Mouse (Mus musculus): ENCODE data around the gene Olfr456. TPM values are rescaled to one million over a fixed set of nuclear protein-coding genes. Genes with fewer than 3 reads are reported as not detected.
"Not testable (repeated sequence)": the region's sequence is repeated elsewhere in the genome, so short reads cannot be mapped to it uniquely, and the experiment has no call there.

Gene Olfr456
- polyA plus RNA-seq (2014; fragmentation: Nextera tagmentation; extraction: Ambion mirVana), result not detected in 2 replicates

DNA sequence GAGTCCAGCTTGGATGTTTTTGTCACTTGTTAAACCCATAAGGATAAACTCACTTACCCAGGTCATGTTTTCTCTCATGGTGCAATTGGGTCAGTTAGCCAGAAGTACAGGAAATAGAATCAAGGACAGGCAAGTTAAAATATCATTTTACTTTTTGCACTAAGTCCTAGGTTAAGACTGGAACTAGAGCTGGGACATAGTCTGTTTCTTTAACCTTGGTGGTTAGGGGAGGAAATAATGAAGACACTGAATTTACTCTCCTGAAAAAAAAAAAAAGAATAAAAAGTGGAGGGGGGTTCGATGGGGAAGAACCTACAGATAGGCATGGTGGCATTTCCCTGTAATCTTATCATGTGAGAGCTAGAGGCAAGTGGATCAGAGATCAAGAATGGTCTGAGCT is at the start of gene Olfr456:
TSS of gene Olfr456 (minus strand) at position 101 of the 400 bp plus-strand sequence.
- H3K36me3 ChIP-seq (ENCODE audit: control insufficient read depth, insufficient read depth, low read length), result no peaks in the 10 kb centered on the region
- no peak within 1 kb of the TSS for H3K27ac ChIP-seq (ENCODE audit: low read depth)
- WGBS, result 89% methylated on average over 1 of the region's 1 CpGs
- H3K4me2 ChIP-seq (ENCODE audit: low read length), result no peak within 1 kb of the TSS
- DNase-seq (ENCODE audit: low spot score), result no peak
- H3K9me3 ChIP-seq (ENCODE audit: control insufficient read depth, low read length), result no peaks in the 10 kb centered on the region
- no peak within 1 kb of the TSS for H3K9ac ChIP-seq (ENCODE audit: low read length)
- H3K27me3 ChIP-seq (replicated peaks; ENCODE audit: control insufficient read depth, insufficient read depth, low read length), result no peaks in the 10 kb centered on the region
- ATAC-seq (replicated peaks; ENCODE audit: low FRiP score, low TSS enrichment, low read depth), result no peak
- H3K4me1 ChIP-seq (replicated peaks; ENCODE audit: control insufficient read depth, insufficient read depth, low read length), result no peaks in the 10 kb centered on the region
- no peak within 1 kb of the TSS for H3K4me3 ChIP-seq (ENCODE audit: low read depth, low read length)

- Histone ChIP-seq H3K4me2 (ENCODE audit: low read length) (no peak overlapping the region), H3K27me3 (replicated peaks; ENCODE audit: control insufficient read depth, insufficient read depth, low read length) (no peaks in the 10 kb centered on the region), H3K4me3 (ENCODE audit: low read depth, low read length) (no peak overlapping the region), H3K9ac (ENCODE audit: low read length) (no peak overlapping the region), H3K27ac (ENCODE audit: low read depth) (no peak overlapping the region), H3K9me3 (ENCODE audit: control insufficient read depth, low read length) (no peaks in the 10 kb centered on the region), H3K36me3 (ENCODE audit: control insufficient read depth, insufficient read depth, low read length) (no peaks in the 10 kb centered on the region), H3K4me1 (replicated peaks; ENCODE audit: control insufficient read depth, insufficient read depth, low read length) (no peaks in the 10 kb centered on the region)
- 68% methylated on average over 1 of the region's 1 CpGs for WGBS
- DNase-seq (ENCODE audit: low spot score), result no peak
- ATAC-seq (replicated peaks; ENCODE audit: low FRiP score, low TSS enrichment, low read depth), result no peak
Observed at GRCm38 (mm10) chr6:42513461-42513860, 26.4 kb upstream of the Olfr456 start.

DNA sequence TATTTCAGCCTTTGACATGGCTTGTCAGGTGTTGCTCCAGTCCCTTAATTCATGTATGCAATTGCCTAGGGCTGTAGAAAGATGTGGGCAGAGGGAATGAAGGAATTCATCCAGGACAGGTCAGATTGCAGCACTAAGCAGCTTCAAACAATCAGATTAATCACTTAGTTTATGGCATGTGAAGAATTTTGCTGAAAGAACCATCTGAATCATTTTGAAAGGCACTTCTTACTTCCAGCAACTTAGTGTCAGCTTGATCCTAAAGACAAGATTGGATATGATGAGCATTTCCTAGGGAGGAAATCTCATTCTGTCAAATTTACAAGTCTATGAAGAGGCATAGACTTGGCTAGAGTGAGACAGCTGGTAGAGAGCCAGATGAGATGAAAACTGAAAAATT is 22.3 kb upstream of the Olfr456 start:
- H3K4me3 ChIP-seq (ENCODE audit: low read depth, low read length), result no peak overlapping the region
- ATAC-seq (replicated peaks; ENCODE audit: low FRiP score, low TSS enrichment, low read depth) (no peak), DNase-seq (ENCODE audit: low spot score) (no peak)
- no peak overlapping the region for H3K27ac ChIP-seq (ENCODE audit: low read depth)
- no peak overlapping the region for H3K9ac ChIP-seq (ENCODE audit: low read length)
- H3K4me1 ChIP-seq (replicated peaks; ENCODE audit: control insufficient read depth, insufficient read depth, low read length), result no peaks in the 10 kb centered on the region
- H3K9me3 ChIP-seq (ENCODE audit: control insufficient read depth, low read length), result no peaks in the 10 kb centered on the region
- no peaks in the 10 kb centered on the region for H3K36me3 ChIP-seq (ENCODE audit: control insufficient read depth, insufficient read depth, low read length)
- H3K4me2 ChIP-seq (ENCODE audit: low read length), result no peak overlapping the region
- H3K27me3 ChIP-seq (replicated peaks; ENCODE audit: control insufficient read depth, insufficient read depth, low read length), result no peaks in the 10 kb centered on the region

- WGBS, result 67% methylated on average over 2 of the region's 2 CpGs
- no peak for ATAC-seq (replicated peaks; ENCODE audit: low FRiP score, low TSS enrichment, low read depth)
Observed at GRCm38 (mm10) chr6:42503478-42503877, 16.5 kb upstream of the Olfr456 start.

DNA sequence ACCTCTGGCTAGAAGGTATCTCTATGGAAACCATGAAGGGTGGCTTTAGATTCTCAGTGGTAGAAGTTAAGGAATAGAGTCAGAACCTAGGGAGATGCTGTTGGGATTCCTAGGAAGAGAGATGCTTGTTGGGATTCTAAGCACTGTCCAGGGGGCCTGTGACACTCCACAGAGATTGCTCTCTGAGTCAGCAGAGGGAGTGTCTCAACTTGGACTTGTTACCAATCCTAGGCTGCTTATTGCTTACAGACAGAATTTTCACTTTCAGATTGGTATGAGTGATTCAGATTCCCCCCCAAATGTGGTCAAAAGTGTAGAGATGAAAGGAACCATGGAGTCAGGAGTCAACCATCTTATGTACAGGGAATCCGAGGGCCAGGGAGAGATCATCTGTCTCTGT is 2.7 kb upstream of the Olfr456 start:
- Histone ChIP-seq H3K27ac (ENCODE audit: low read depth) (no peak overlapping the region), H3K27me3 (replicated peaks; ENCODE audit: control insufficient read depth, insufficient read depth, low read length) (no peaks in the 10 kb centered on the region), H3K4me2 (ENCODE audit: low read length) (no peak overlapping the region), H3K36me3 (ENCODE audit: control insufficient read depth, insufficient read depth, low read length) (no peaks in the 10 kb centered on the region), H3K9me3 (ENCODE audit: control insufficient read depth, low read length) (no peaks in the 10 kb centered on the region), H3K9ac (ENCODE audit: low read length) (no peak overlapping the region), H3K4me3 (ENCODE audit: low read depth, low read length) (no peak overlapping the region), H3K4me1 (replicated peaks; ENCODE audit: control insufficient read depth, insufficient read depth, low read length) (no peaks in the 10 kb centered on the region)
- ATAC-seq (replicated peaks; ENCODE audit: low FRiP score, low TSS enrichment, low read depth), result no peak
- no peak for DNase-seq (ENCODE audit: low spot score)
- 62% methylated on average over 1 of the region's 1 CpGs for WGBS

More at GRCm38 (mm10) chr6:42503478-42503877, 16.5 kb upstream of the Olfr456 start:
- Histone ChIP-seq H3K4me1 (replicated peaks; ENCODE audit: control insufficient read depth, insufficient read depth, low read length) (no peaks in the 10 kb centered on the region), H3K9me3 (ENCODE audit: control insufficient read depth, low read length) (no peaks in the 10 kb centered on the region), H3K9ac (ENCODE audit: low read length) (no peak overlapping the region), H3K36me3 (ENCODE audit: control insufficient read depth, insufficient read depth, low read length) (no peaks in the 10 kb centered on the region), H3K4me3 (ENCODE audit: low read depth, low read length) (no peak overlapping the region), H3K4me2 (ENCODE audit: low read length) (no peak overlapping the region), H3K27ac (ENCODE audit: low read depth) (no peak overlapping the region), H3K27me3 (replicated peaks; ENCODE audit: control insufficient read depth, insufficient read depth, low read length) (no peaks in the 10 kb centered on the region)
- no peak for DNase-seq (ENCODE audit: low spot score)

DNA sequence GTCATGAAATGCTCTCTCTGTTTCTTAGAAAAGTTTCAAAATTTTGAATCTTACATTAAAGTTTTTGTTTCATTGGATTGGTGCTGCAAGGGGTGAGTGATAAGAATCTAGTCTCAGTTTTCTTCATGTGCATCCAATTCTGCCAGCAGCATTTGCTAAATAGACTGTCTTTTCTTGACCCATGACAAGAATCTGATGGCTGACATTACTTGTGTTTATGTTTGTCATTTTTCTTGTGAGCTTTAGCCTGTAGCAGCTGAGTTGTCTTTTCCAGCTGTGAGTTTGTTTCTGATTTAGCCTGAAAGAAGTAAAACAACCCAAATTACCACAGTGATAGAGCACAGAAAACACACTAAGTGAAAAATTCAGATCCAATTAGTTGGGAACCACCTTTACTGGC is 2.4 kb downstream of the Olfr456 start:
- H3K9me3 ChIP-seq (ENCODE audit: control insufficient read depth, low read length), result no peaks in the 10 kb centered on the region
- H3K36me3 ChIP-seq (ENCODE audit: control insufficient read depth, insufficient read depth, low read length), result no peaks in the 10 kb centered on the region
- no peak overlapping the region for H3K4me2 ChIP-seq (ENCODE audit: low read length)
- no peak for DNase-seq (ENCODE audit: low spot score)
- ATAC-seq (replicated peaks; ENCODE audit: low FRiP score, low TSS enrichment, low read depth), result no peak
- no peaks in the 10 kb centered on the region for H3K27me3 ChIP-seq (replicated peaks; ENCODE audit: control insufficient read depth, insufficient read depth, low read length)
- no peak overlapping the region for H3K4me3 ChIP-seq (ENCODE audit: low read depth, low read length)
- H3K9ac ChIP-seq (ENCODE audit: low read length), result no peak overlapping the region
- H3K27ac ChIP-seq (ENCODE audit: low read depth), result no peak overlapping the region
- no peaks in the 10 kb centered on the region for H3K4me1 ChIP-seq (replicated peaks; ENCODE audit: control insufficient read depth, insufficient read depth, low read length)

DNA sequence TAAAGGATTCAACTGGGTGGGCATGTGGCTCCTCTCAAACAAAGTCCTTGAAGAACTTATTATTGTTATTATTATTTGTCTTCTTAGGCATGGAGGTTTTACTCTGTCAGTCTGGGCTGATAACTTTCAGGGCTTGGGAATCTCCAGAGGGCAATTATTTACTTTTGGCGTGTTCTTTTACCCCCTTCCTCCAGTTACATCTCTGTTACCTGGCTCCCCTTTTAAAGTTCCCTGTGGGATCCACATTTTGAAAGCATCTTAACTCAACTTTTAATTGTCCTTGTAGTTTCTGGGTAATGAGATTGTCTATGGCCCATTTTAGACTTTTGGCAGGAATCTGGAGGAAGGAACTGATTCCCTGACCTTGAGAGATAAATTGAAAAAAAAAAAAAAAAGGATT is 10.8 kb downstream of the Olfr456 start, which contains the start of gene Olfr457:
TSS of gene Olfr457 (minus strand) at position 101 of the 400 bp plus-strand sequence.
- ATAC-seq (replicated peaks; ENCODE audit: low FRiP score, low TSS enrichment, low read depth), result no peak
- Histone ChIP-seq H3K27me3 (replicated peaks; ENCODE audit: control insufficient read depth, insufficient read depth, low read length) (no peaks in the 10 kb centered on the region), H3K9me3 (ENCODE audit: control insufficient read depth, low read length) (no peaks in the 10 kb centered on the region), H3K4me3 (ENCODE audit: low read depth, low read length) (no peak within 1 kb of the TSS), H3K4me1 (replicated peaks; ENCODE audit: control insufficient read depth, insufficient read depth, low read length) (no peaks in the 10 kb centered on the region), H3K9ac (ENCODE audit: low read length) (no peak within 1 kb of the TSS), H3K4me2 (ENCODE audit: low read length) (no peak within 1 kb of the TSS), H3K36me3 (ENCODE audit: control insufficient read depth, insufficient read depth, low read length) (no peaks in the 10 kb centered on the region), H3K27ac (ENCODE audit: low read depth) (no peak within 1 kb of the TSS)
- DNase-seq (ENCODE audit: low spot score), result no peak
- 56% methylated on average over 1 of the region's 1 CpGs for WGBS

DNA sequence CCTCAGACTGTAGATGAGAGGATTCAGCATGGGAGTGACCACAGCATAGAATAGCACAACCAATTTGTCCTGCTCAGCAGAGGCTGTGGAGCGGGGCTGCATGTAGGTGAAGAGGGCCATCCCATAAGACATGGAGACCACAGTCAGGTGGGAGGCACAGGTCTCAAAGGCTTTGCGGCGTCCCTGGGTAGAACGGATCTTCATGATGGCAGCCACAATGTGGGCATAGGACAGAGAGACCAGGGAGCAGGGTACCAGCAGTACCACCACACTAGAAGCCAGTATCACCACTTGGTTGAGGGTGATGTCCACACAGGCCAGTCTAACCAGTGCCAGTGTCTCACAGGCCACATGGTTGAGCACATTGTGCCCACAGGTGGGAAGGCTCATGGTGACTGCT is 15.7 kb downstream of the Olfr456 start:
- H3K4me3 ChIP-seq (ENCODE audit: low read depth, low read length); H3K36me3 ChIP-seq (ENCODE audit: control insufficient read depth, insufficient read depth, low read length); H3K4me1 ChIP-seq (replicated peaks; ENCODE audit: control insufficient read depth, insufficient read depth, low read length); H3K9me3 ChIP-seq (ENCODE audit: control insufficient read depth, low read length); ATAC-seq (replicated peaks; ENCODE audit: low FRiP score, low TSS enrichment, low read depth); H3K27me3 ChIP-seq (replicated peaks; ENCODE audit: control insufficient read depth, insufficient read depth, low read length); H3K9ac ChIP-seq (ENCODE audit: low read length); H3K4me2 ChIP-seq (ENCODE audit: low read length); H3K27ac ChIP-seq (ENCODE audit: low read depth); DNase-seq (ENCODE audit: low spot score): not testable (repeated sequence)
- WGBS, result 91% methylated on average over 4 of the region's 4 CpGs

DNA sequence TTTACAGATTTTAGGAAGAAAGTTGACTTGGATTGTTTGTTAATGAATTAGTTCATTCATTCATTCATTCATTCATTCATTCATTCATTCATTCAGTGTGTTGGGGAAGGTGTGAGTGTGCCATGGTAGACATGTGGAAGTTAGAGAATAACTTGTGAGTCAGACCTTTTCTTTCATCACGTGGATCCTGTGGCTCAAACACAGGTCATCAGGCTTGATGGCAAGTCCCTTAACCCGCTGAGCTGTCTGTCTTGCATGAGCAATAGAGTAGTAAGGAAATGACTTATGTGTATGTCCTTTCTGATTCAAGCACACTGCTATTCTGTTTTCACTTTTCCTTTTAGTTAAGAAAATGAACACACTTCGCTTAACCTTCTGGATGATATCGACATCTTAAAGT is 16.5 kb downstream of the Olfr456 start:
- DNase-seq (ENCODE audit: low spot score), result no peak
- Histone ChIP-seq H3K27ac (ENCODE audit: low read depth) (no peak overlapping the region), H3K9ac (ENCODE audit: low read length) (no peak overlapping the region), H3K4me1 (replicated peaks; ENCODE audit: control insufficient read depth, insufficient read depth, low read length) (no peaks in the 10 kb centered on the region), H3K4me3 (ENCODE audit: low read depth, low read length) (no peak overlapping the region), H3K4me2 (ENCODE audit: low read length) (no peak overlapping the region), H3K27me3 (replicated peaks; ENCODE audit: control insufficient read depth, insufficient read depth, low read length) (no peaks in the 10 kb centered on the region), H3K9me3 (ENCODE audit: control insufficient read depth, low read length) (no peaks in the 10 kb centered on the region), H3K36me3 (ENCODE audit: control insufficient read depth, insufficient read depth, low read length) (no peaks in the 10 kb centered on the region)
- no peak for ATAC-seq (replicated peaks; ENCODE audit: low FRiP score, low TSS enrichment, low read depth)
- 90% methylated on average over 4 of the region's 4 CpGs for WGBS
